Mouse (Mus musculus) MEL (cell line): ENCODE data around the gene Fgd3. TPM values are rescaled to one million over a fixed set of nuclear protein-coding genes. Genes with fewer than 3 reads are reported as not detected.

Source experiments
- DNase-seq: peaks from one replicate; pipeline ENCODE4 v3.0.0; 2011; ENCODE audit warnings: low read depth, low spot score
- H3K27ac ChIP-seq: 2 replicates; pipeline ENCODE4 v1.5.1; 2012; ENCODE audit warnings: low read depth, mild to moderate bottlenecking, control low read depth, low read length, moderate library complexity; ENCODE audit not compliant: control insufficient read depth
- H3K27me3 ChIP-seq, 2 experiments: fragments of 150-350 bp in 1 of 2; sonication (generic) in 1 of 2; 2 replicates each; pipeline ENCODE4 v1.6.1; 2012; ENCODE audit warnings: low read length in 2 of 2, mild to moderate bottlenecking in 2 of 2, improper control_type of control experiment in 1 of 2, moderate library complexity in 1 of 2; ENCODE audit not compliant: insufficient read depth in 2 of 2, control insufficient read depth in 1 of 2
- H3K36me3 ChIP-seq, 2 experiments: 2 replicates each; pipeline ENCODE4 v1.6.1; 2012 to 2014; ENCODE audit warnings: low read length in 2 of 2, improper control_type of control experiment in 1 of 2, inconsistent platforms in 1 of 2, mild to moderate bottlenecking in 1 of 2; ENCODE audit not compliant: insufficient read depth in 2 of 2, control insufficient read depth in 1 of 2
- H3K4me1 ChIP-seq, 2 experiments: fragments of 150-350 bp in 1 of 2; sonication (generic) in 1 of 2; 2 replicates each; pipeline ENCODE4 v1.6.1; 2012; ENCODE audit warnings: low read length in 2 of 2, improper control_type of control experiment in 1 of 2, mild to moderate bottlenecking in 1 of 2; ENCODE audit not compliant: insufficient read depth in 2 of 2, control insufficient read depth in 1 of 2
- H3K4me3 ChIP-seq, 2 experiments: fragments of 150-350 bp in 1 of 2; sonication (generic) in 1 of 2; 2 replicates each; pipeline ENCODE4 v1.5.1; 2012; ENCODE audit warnings: low read depth in 2 of 2, low read length in 2 of 2, mild to moderate bottlenecking in 2 of 2, moderate library complexity in 2 of 2, control low read depth in 1 of 2, improper control_type of control experiment in 1 of 2; ENCODE audit not compliant: control insufficient read depth in 1 of 2, insufficient read depth in 1 of 2
- H3K79me2 ChIP-seq: 2 replicates; pipeline ENCODE4 v1.6.1; 2012; ENCODE audit warnings: mild to moderate bottlenecking, low read length, moderate library complexity; ENCODE audit not compliant: control insufficient read depth, poor library complexity, insufficient read depth
- H3K9ac ChIP-seq: 2 replicates; pipeline ENCODE4 v1.6.1; 2012; ENCODE audit warnings: low read depth, mild to moderate bottlenecking, control low read depth, low read length, moderate library complexity; ENCODE audit not compliant: control insufficient read depth, poor library complexity, severe bottlenecking
- H3K9me3 ChIP-seq: fragments of 150-350 bp; sonication (generic); replicated peaks from 2 replicates; pipeline ENCODE4 v1.6.1; 2012; ENCODE audit warnings: mild to moderate bottlenecking, low read length, improper control_type of control experiment, moderate library complexity; ENCODE audit not compliant: insufficient read depth
- CHD2 ChIP-seq: IDR thresholded peaks from 2 replicates; pipeline ENCODE4 v1.6.1; 2011; ENCODE audit warnings: low read length, improper control_type of control experiment
- E2F4 ChIP-seq: IDR thresholded peaks from 2 replicates; pipeline ENCODE4 v1.6.1; 2011; ENCODE audit warnings: low read depth, low read length, improper control_type of control experiment, borderline replicate concordance
- EP300 ChIP-seq, 2 experiments: IDR thresholded peaks; 2 replicates each; pipeline ENCODE4 v1.6.1; 2011; ENCODE audit warnings: improper control_type of control experiment in 2 of 2, low read length in 2 of 2, low read depth in 1 of 2, mild to moderate bottlenecking in 1 of 2
- ETS1 ChIP-seq: IDR thresholded peaks from 2 replicates; pipeline ENCODE4 v1.6.1; 2012; ENCODE audit warnings: low read depth, mild to moderate bottlenecking, inconsistent platforms, low read length, improper control_type of control experiment, moderate library complexity
- GABPA ChIP-seq: IDR thresholded peaks from 2 replicates; pipeline ENCODE4 v1.6.1; 2012; ENCODE audit warnings: low read depth, mild to moderate bottlenecking, inconsistent platforms, low read length, improper control_type of control experiment, moderate library complexity
- JUND ChIP-seq: IDR thresholded peaks from 2 replicates; pipeline ENCODE4 v1.6.1; 2011; ENCODE audit warnings: low read depth, mild to moderate bottlenecking, improper control_type of control experiment, low read length
- KAT2A ChIP-seq: conservative IDR thresholded peaks from 2 replicates; pipeline ENCODE4 v1.6.1; 2012; ENCODE audit warnings: low read depth, low read length, improper control_type of control experiment, inconsistent platforms
- MAFK ChIP-seq: IDR thresholded peaks from 2 replicates; pipeline ENCODE4 v1.6.1; 2011; ENCODE audit warnings: low read depth, mild to moderate bottlenecking, low read length, improper control_type of control experiment, borderline replicate concordance
- MAX ChIP-seq: IDR thresholded peaks from 2 replicates; pipeline ENCODE4 v1.6.1; 2011; ENCODE audit warnings: low read length, improper control_type of control experiment
- MXI1 ChIP-seq: IDR thresholded peaks from 2 replicates; pipeline ENCODE4 v1.6.1; 2011; ENCODE audit warnings: mild to moderate bottlenecking, low read depth, low read length, improper control_type of control experiment
- NRF1 ChIP-seq: IDR thresholded peaks from 2 replicates; pipeline ENCODE4 v1.6.1; 2014; ENCODE audit warnings: low read depth, mild to moderate bottlenecking, inconsistent platforms, low read length, improper control_type of control experiment, moderate library complexity; ENCODE audit not compliant: poor library complexity, insufficient read depth, severe bottlenecking
- POLR2A ChIP-seq, 2 experiments: IDR thresholded peaks; 2 replicates each; pipeline ENCODE4 v1.6.1; 2011 to 2012; ENCODE audit warnings: low read length in 2 of 2, mild to moderate bottlenecking in 2 of 2, control low read depth in 1 of 2, improper control_type of control experiment in 1 of 2, low read depth in 1 of 2, moderate library complexity in 1 of 2; ENCODE audit not compliant: control insufficient read depth in 1 of 2, insufficient read depth in 1 of 2, poor library complexity in 1 of 2
- POLR2AphosphoS2 ChIP-seq: IDR thresholded peaks from 2 replicates; pipeline ENCODE4 v1.6.1; 2011; ENCODE audit warnings: low read length, improper control_type of control experiment
- POLR2AphosphoS5 ChIP-seq: IDR thresholded peaks from 2 replicates; pipeline ENCODE4 v1.6.1; 2012; ENCODE audit warnings: low read depth, borderline replicate concordance, mild to moderate bottlenecking, inconsistent platforms, low read length, moderate library complexity, mixed read lengths
- SIN3A ChIP-seq: IDR thresholded peaks from 2 replicates; pipeline ENCODE4 v1.6.1; 2012; ENCODE audit warnings: low read length, improper control_type of control experiment, inconsistent platforms
- SMC3 ChIP-seq: IDR thresholded peaks from 2 replicates; pipeline ENCODE4 v1.6.1; 2011; ENCODE audit warnings: low read depth, low read length, improper control_type of control experiment
- TAL1 ChIP-seq: IDR thresholded peaks from 2 replicates; pipeline ENCODE4 v1.6.1; 2012; ENCODE audit warnings: mild to moderate bottlenecking, inconsistent platforms, low read length, moderate library complexity, mixed read lengths
- TBP ChIP-seq: IDR thresholded peaks from 2 replicates; pipeline ENCODE4 v1.8.0; 2011; ENCODE audit warnings: low read depth, low read length, improper control_type of control experiment
- USF1 ChIP-seq: IDR thresholded peaks from 2 replicates; pipeline ENCODE4 v1.6.1; 2014; ENCODE audit warnings: low read depth, mild to moderate bottlenecking, inconsistent platforms, low read length, improper control_type of control experiment, moderate library complexity
- USF2 ChIP-seq, 2 experiments: IDR thresholded peaks; 2 replicates each; pipeline ENCODE4 v1.6.1; 2011 to 2012; ENCODE audit warnings: improper control_type of control experiment in 2 of 2, low read length in 2 of 2, borderline replicate concordance in 1 of 2, inconsistent platforms in 1 of 2, low read depth in 1 of 2, mild to moderate bottlenecking in 1 of 2; ENCODE audit not compliant: insufficient read depth in 1 of 2
- ZC3H11A ChIP-seq: IDR thresholded peaks from 2 replicates; pipeline ENCODE4 v1.6.1; 2012; ENCODE audit warnings: low read depth, mild to moderate bottlenecking, inconsistent platforms, low read length, improper control_type of control experiment
- ZMIZ1 ChIP-seq: IDR thresholded peaks from 2 replicates; pipeline ENCODE4 v1.6.1; 2012; ENCODE audit warnings: low read depth, mild to moderate bottlenecking, inconsistent platforms, low read length, improper control_type of control experiment, moderate library complexity
- polyA plus RNA-seq, 2 experiments: library from polyadenylated mRNA; stranded (reverse) in 1 of 2; unstranded in 1 of 2; fragments of >175 nt in 1 of 2; fragments of >200 nt in 1 of 2; gene quantifications; 2 replicates each; pipeline versions ENCODE4 v1.2.1 to v1.2.4; 2012; ENCODE audit warnings: low replicate concordance in 2 of 2, low read depth in 1 of 2; ENCODE audit not compliant: insufficient read length in 2 of 2, insufficient read depth in 1 of 2, missing spikeins in 1 of 2
- total RNA-seq: library from RNA; depleted of rRNA; stranded (reverse); fragments of 300-350 nt; gene quantifications from 2 replicates; pipeline ENCODE4 v1.2.3, GENCODE M21; 2012

Fgd3 gene
- total and polyA plus RNA-seq, 3 experiments: 5.0 to 6.9 TPM; not detected in 1

DNA sequence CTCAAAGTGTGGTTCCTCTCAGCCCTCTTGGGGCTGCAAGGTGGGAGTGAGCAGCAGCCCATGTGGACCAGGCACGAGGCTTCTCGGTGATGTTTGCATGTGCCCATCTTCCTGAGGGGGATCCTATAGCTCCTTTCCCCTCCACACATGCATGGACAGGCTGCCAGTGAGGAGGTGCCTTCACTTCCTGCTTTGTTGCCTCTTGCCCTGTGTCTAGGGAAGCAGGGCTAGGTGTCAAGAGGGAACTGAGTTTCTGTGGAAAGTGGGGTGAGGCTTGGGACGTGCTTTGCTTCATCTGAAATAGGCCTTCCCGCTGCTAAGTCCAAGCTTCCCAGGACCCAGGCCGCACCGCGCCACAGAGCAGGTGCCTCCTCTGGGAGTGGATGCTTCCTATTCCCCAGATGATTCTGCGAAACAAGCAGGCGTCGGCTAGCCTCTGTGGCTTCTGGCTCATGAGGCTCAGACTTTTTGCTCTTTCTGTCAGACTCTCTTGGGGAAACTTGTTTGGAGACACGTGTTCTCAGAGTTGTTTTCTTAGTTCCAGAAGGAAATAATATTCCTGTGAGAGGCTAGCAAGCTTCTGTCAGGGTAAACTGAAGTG lies 35.5 kb upstream of the Fgd3 start:
- Histone ChIP-seq H3K27ac (no peak overlapping the region), H3K36me3 (peaks cover 0 to 2% of the 10 kb centered on the region in 2 experiments; a peak in 3 of 4 replicates), H3K9ac (no peak overlapping the region), H3K9me3 (no peaks in the 10 kb centered on the region), H3K79me2 (peaks cover 28% of the 10 kb centered on the region), H3K4me1 (peaks cover 7 to 8% of the 10 kb centered on the region in 2 experiments; a peak in 3 of 4 replicates), H3K4me3 (no peak overlapping the region), H3K27me3 (no peaks in the 10 kb centered on the region)
- no peak for DNase-seq
- TF ChIP-seq SMC3: no peak
- TF ChIP-seq MAX: no peak
- TF ChIP-seq ETS1: no peak
- no peak for TF ChIP-seq NRF1
- no peak for TF ChIP-seq JUND
- TF ChIP-seq POLR2A (IDR thresholded peaks at IDR 0.05; ENCODE audit: control insufficient read depth in 1 of 2, insufficient read depth in 1 of 2, low read depth in 1 of 2, low read length in 2 of 2, poor library complexity in 1 of 2): no peak
- no peak for TF ChIP-seq CHD2
- no peak for TF ChIP-seq MXI1
- no peak for TF ChIP-seq MAFK
- no peak for TF ChIP-seq POLR2AphosphoS5
- TF ChIP-seq POLR2AphosphoS2: no peak
- TF ChIP-seq ZC3H11A: no peak
- no peak for TF ChIP-seq TBP
- no peak for TF ChIP-seq EP300 (IDR thresholded peaks at IDR 0.05; ENCODE audit: low read depth in 1 of 2, low read length in 2 of 2)
- TF ChIP-seq USF1: no peak
- no peak for TF ChIP-seq USF2 (IDR thresholded peaks at IDR 0.05; ENCODE audit: borderline replicate concordance in 1 of 2, insufficient read depth in 1 of 2, low read depth in 1 of 2, low read length in 2 of 2)
- TF ChIP-seq GABPA: no peak
- TF ChIP-seq KAT2A: no peak
- no peak for TF ChIP-seq E2F4
- no peak for TF ChIP-seq ZMIZ1

DNA sequence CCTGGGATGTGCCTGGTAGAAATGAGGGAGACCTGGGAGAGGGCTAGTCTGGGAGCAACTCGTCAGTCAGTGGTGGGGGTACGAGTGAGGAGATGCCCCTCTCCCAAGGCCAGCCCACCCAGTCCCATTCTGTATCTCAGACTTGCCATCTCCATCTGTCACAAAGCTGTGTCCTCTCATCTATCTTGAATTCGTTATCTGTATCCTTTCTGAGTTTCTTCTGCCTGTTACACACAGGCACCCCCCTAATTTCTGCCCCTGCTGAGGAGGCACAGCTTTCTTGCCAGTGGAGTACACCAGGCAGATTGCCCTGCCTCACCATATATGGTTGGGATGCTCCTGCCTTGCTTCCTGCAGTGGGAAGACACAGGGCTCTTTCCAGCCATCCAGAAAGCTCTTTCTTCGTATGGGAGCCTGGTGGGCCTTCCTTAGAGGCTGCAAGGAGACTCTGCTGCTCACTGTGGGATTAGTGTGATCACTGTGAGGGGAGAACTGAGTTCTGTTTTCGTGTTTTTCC lies 33.9 kb upstream of the Fgd3 start:
- Histone ChIP-seq H3K4me1 (peaks cover 19 to 20% of the 10 kb centered on the region in 2 experiments), H3K4me3 (no peak overlapping the region), H3K9me3 (no peaks in the 10 kb centered on the region), H3K79me2 (peaks cover 34% of the 10 kb centered on the region), H3K36me3 (peaks cover 0 to 16% of the 10 kb centered on the region in 2 experiments; a peak in 3 of 4 replicates), H3K27me3 (no peaks in the 10 kb centered on the region), H3K9ac (no peak overlapping the region), H3K27ac (no peak overlapping the region)
- DNase-seq: no peak
- TF ChIP-seq ZC3H11A (no peak), SIN3A (no peak), ZMIZ1 (no peak), MAFK (no peak), TAL1 (no peak)
